ENCODE assay signal across 8 mouse cellular contexts in the genomic region with DNA sequence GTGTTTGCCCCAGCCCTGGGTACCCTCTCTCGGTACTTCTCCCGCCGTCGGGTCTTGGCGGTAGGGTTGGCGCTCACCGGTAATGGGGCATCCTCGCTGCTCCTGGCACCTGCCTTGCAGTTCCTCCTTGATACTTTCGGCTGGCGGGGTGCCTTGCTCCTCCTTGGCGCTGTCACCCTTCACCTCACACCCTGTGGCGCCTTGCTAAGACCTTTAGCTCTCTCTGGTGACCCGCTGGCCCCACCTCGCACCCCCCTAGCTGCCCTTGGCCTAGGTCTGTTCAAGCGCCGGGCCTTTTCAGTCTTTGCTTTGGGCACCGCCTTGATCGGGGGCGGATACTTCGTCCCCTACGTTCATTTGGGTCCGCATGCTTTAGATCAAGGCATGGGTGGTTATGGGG. TPM values are rescaled to one million over a fixed set of nuclear protein-coding genes. Genes with fewer than 3 reads are reported as not detected.
DNase-seq lines count a peak whose midpoint lies in the region; ATAC-seq lines count a peak whose summit lies in the region.
"Had no signal": no experiment of that assay in that cellular context is flagged by ENCODE, and none has a peak within 500 bp of the region (broad histone marks: within the 10 kb centered on the region; RNA-seq: fewer than 3 reads in every experiment).

No protein-coding gene starts in this region.

- 24% methylated on average over 22 of the region's 22 CpGs for WGBS in liver, embryonic 11.5 days
- WGBS in embryonic facial prominence, embryonic 11.5 days: 8% methylated on average over 22 of the region's 22 CpGs
- WGBS in kidney, embryonic 14.5 days: 11% methylated on average over 22 of the region's 22 CpGs
- 9% methylated on average over 22 of the region's 22 CpGs for WGBS in neural tube, embryonic 12.5 days

- H3K9ac ChIP-seq in liver, embryonic 11.5 days (ENCODE audit: low read depth, low read length): no peak overlapping the region
- no peak overlapping the region for H3K9ac ChIP-seq in embryonic facial prominence, embryonic 11.5 days (replicated peaks; ENCODE audit: low read length)
- H3K9ac ChIP-seq in kidney, embryonic 14.5 days (ENCODE audit: low read depth, low read length): no peak overlapping the region
- no peak overlapping the region for H3K9ac ChIP-seq in neural tube, embryonic 12.5 days

- no peak for ATAC-seq in liver, embryonic 11.5 days (replicated peaks; ENCODE audit: low FRiP score)
- ATAC-seq in embryonic facial prominence, embryonic 11.5 days (replicated peaks; ENCODE audit: insufficient number of reproducible peaks, low FRiP score, low TSS enrichment, low read depth): no peak
- no peak for ATAC-seq in kidney, embryonic 14.5 days (ENCODE audit: low FRiP score, low TSS enrichment)
- no peak for ATAC-seq in neural tube, embryonic 12.5 days (ENCODE audit: low FRiP score, low read depth)

- no peak overlapping the region for H3K4me3 ChIP-seq in liver, embryonic 11.5 days (ENCODE audit: low read depth, low read length)
- no peak overlapping the region for H3K4me3 ChIP-seq in embryonic facial prominence, embryonic 11.5 days (ENCODE audit: low read depth, low read length)
- peak overlapping the region; percentile 4; the same call in 1 of the 2 replicates for H3K4me3 ChIP-seq in kidney, embryonic 14.5 days (ENCODE audit: low read length)
- H3K4me3 ChIP-seq in neural tube, embryonic 12.5 days: no peak overlapping the region

- no peak overlapping the region for H3K27ac ChIP-seq in liver, embryonic 11.5 days (ENCODE audit: low read depth, low read length)
- no peak overlapping the region for H3K27ac ChIP-seq in embryonic facial prominence, embryonic 11.5 days (replicated peaks; ENCODE audit: low read depth, low read length)
- H3K27ac ChIP-seq in kidney, embryonic 14.5 days (ENCODE audit: low read depth, low read length): no peak overlapping the region
- H3K27ac ChIP-seq in neural tube, embryonic 12.5 days: no peak overlapping the region

- H3K36me3 ChIP-seq in liver, embryonic 11.5 days (ENCODE audit: control insufficient read depth, insufficient read depth, low read length): no peaks in the 10 kb centered on the region
- no peaks in the 10 kb centered on the region for H3K36me3 ChIP-seq in embryonic facial prominence, embryonic 11.5 days (replicated peaks; ENCODE audit: control insufficient read depth, insufficient read depth, low read depth, low read length)
- H3K36me3 ChIP-seq in kidney, embryonic 14.5 days (ENCODE audit: control insufficient read depth, insufficient read depth, low read length): no peaks in the 10 kb centered on the region
- peaks cover 15% of the 10 kb centered on the region for H3K36me3 ChIP-seq in neural tube, embryonic 12.5 days

- peaks cover 17% of the 10 kb centered on the region for H3K4me1 ChIP-seq in liver, embryonic 11.5 days (replicated peaks; ENCODE audit: control insufficient read depth, insufficient read depth, low read length)
- peaks cover 10% of the 10 kb centered on the region for H3K4me1 ChIP-seq in embryonic facial prominence, embryonic 11.5 days (ENCODE audit: control insufficient read depth, insufficient read depth, low read length)
- H3K4me1 ChIP-seq in kidney, embryonic 14.5 days (ENCODE audit: control insufficient read depth, insufficient read depth, low read length): peaks cover 25% of the 10 kb centered on the region; the same call in 1 of the 2 replicates
- peaks cover 44% of the 10 kb centered on the region for H3K4me1 ChIP-seq in neural tube, embryonic 12.5 days

- H3K4me2 ChIP-seq in liver, embryonic 11.5 days: peak overlapping the region; percentile 73; the same call in 1 of the 2 replicates
- H3K4me2 ChIP-seq in embryonic facial prominence, embryonic 11.5 days (ENCODE audit: low read depth, low read length): peak overlapping the region; percentile 59; the same call in 1 of the 2 replicates
- H3K4me2 ChIP-seq in kidney, embryonic 14.5 days (replicated peaks; ENCODE audit: low read depth, low read length): peak overlapping the region; percentile 57; the same call in 1 of the 2 replicates
- peak overlapping the region; percentile 54; the same call in 1 of the 2 replicates for H3K4me2 ChIP-seq in neural tube, embryonic 12.5 days (replicated peaks)

- no peak for DNase-seq in liver, embryonic 11.5 days (ENCODE audit: low spot score)
- DNase-seq in liver: no peak
- no peak for DNase-seq in embryonic facial prominence, embryonic 11.5 days (ENCODE audit: low spot score)
- no peak for DNase-seq in urinary bladder, postnatal 14 days (ENCODE audit: low spot score)
- DNase-seq in right cerebral cortex, postnatal 4 days: no peak
- DNase-seq: lung, embryonic 14.5 days had no signal

- H3K9me3 ChIP-seq in liver, embryonic 11.5 days (ENCODE audit: control insufficient read depth, low read length): no peaks in the 10 kb centered on the region
- H3K9me3 ChIP-seq in embryonic facial prominence, embryonic 11.5 days (replicated peaks; ENCODE audit: control insufficient read depth, low read length): no peaks in the 10 kb centered on the region
- no peaks in the 10 kb centered on the region for H3K9me3 ChIP-seq in kidney, embryonic 14.5 days (ENCODE audit: control insufficient read depth, low read length)
- no peaks in the 10 kb centered on the region for H3K9me3 ChIP-seq in neural tube, embryonic 12.5 days

- peaks cover 38% of the 10 kb centered on the region for H3K27me3 ChIP-seq in liver, embryonic 11.5 days (replicated peaks; ENCODE audit: control insufficient read depth, insufficient read depth, low read length)
- peaks cover 37% of the 10 kb centered on the region for H3K27me3 ChIP-seq in embryonic facial prominence, embryonic 11.5 days (ENCODE audit: control insufficient read depth, insufficient read depth, low read length)
- H3K27me3 ChIP-seq in kidney, embryonic 14.5 days (ENCODE audit: control insufficient read depth, insufficient read depth, low read length): peaks cover 40% of the 10 kb centered on the region
- H3K27me3 ChIP-seq in neural tube, embryonic 12.5 days (replicated peaks): peaks cover 63% of the 10 kb centered on the region

RNA-seq across cellular contexts. Expression of a gene that starts 2.7 kb away (rescaled TPM):
- polyA plus RNA-seq in liver, embryonic 11.5 days (2014; fragmentation: Nextera tagmentation; extraction: Ambion mirVana): 0.75 and 0.81 TPM in 2 replicates
- 0.81 TPM in 1 of 2 replicates, not detected in the other for polyA plus RNA-seq in embryonic facial prominence, embryonic 11.5 days (2014; fragmentation: Nextera tagmentation; extraction: Ambion mirVana)
- polyA plus RNA-seq in kidney, embryonic 14.5 days (2014; fragmentation: Nextera tagmentation; extraction: Ambion mirVana): 3.0 and 3.5 TPM in 2 replicates
- 1.7 and 3.3 TPM in 2 replicates for polyA plus RNA-seq in neural tube, embryonic 12.5 days (2016; fragmentation: Nextera tagmentation; extraction: Ambion mirVana)

RNA-seq across cellular contexts. Expression of a gene that starts 5.6 kb away (rescaled TPM):
- 9.1 and 10.1 TPM in 2 replicates for polyA plus RNA-seq in liver, embryonic 11.5 days (2014; fragmentation: Nextera tagmentation; extraction: Ambion mirVana)
- polyA plus RNA-seq in embryonic facial prominence, embryonic 11.5 days (2014; fragmentation: Nextera tagmentation; extraction: Ambion mirVana): 8.5 and 13.4 TPM in 2 replicates
- 8.4 and 14.2 TPM in 2 replicates for polyA plus RNA-seq in kidney, embryonic 14.5 days (2014; fragmentation: Nextera tagmentation; extraction: Ambion mirVana)
- 13.6 and 16.3 TPM in 2 replicates for polyA plus RNA-seq in neural tube, embryonic 12.5 days (2016; fragmentation: Nextera tagmentation; extraction: Ambion mirVana)

RNA-seq across cellular contexts. Expression of a gene that starts 14.3 kb away (rescaled TPM):
- polyA plus RNA-seq in liver, embryonic 11.5 days (2014; fragmentation: Nextera tagmentation; extraction: Ambion mirVana): 6.8 and 7.3 TPM in 2 replicates
- 6.7 and 6.9 TPM in 2 replicates for polyA plus RNA-seq in embryonic facial prominence, embryonic 11.5 days (2014; fragmentation: Nextera tagmentation; extraction: Ambion mirVana)
- 19.2 and 20.0 TPM in 2 replicates for polyA plus RNA-seq in kidney, embryonic 14.5 days (2014; fragmentation: Nextera tagmentation; extraction: Ambion mirVana)
- 6.9 TPM in 2 replicates for polyA plus RNA-seq in neural tube, embryonic 12.5 days (2016; fragmentation: Nextera tagmentation; extraction: Ambion mirVana)

RNA-seq across cellular contexts. Expression of a gene that starts 22.4 kb away (rescaled TPM):
- 138 and 140 TPM in 2 replicates for polyA plus RNA-seq in liver, embryonic 11.5 days (2014; fragmentation: Nextera tagmentation; extraction: Ambion mirVana)
- polyA plus RNA-seq in embryonic facial prominence, embryonic 11.5 days (2014; fragmentation: Nextera tagmentation; extraction: Ambion mirVana): 195 and 211 TPM in 2 replicates
- 180 and 243 TPM in 2 replicates for polyA plus RNA-seq in kidney, embryonic 14.5 days (2014; fragmentation: Nextera tagmentation; extraction: Ambion mirVana)
- 169 and 183 TPM in 2 replicates for polyA plus RNA-seq in neural tube, embryonic 12.5 days (2016; fragmentation: Nextera tagmentation; extraction: Ambion mirVana)

RNA-seq across cellular contexts. Expression of a gene that starts 24.3 kb away (rescaled TPM):
- polyA plus RNA-seq in liver, embryonic 11.5 days (2014; fragmentation: Nextera tagmentation; extraction: Ambion mirVana): 7.6 and 9.6 TPM in 2 replicates
- 7.5 and 9.1 TPM in 2 replicates for polyA plus RNA-seq in embryonic facial prominence, embryonic 11.5 days (2014; fragmentation: Nextera tagmentation; extraction: Ambion mirVana)
- polyA plus RNA-seq in kidney, embryonic 14.5 days (2014; fragmentation: Nextera tagmentation; extraction: Ambion mirVana): 7.8 and 10.5 TPM in 2 replicates
- 14.4 and 15.2 TPM in 2 replicates for polyA plus RNA-seq in neural tube, embryonic 12.5 days (2016; fragmentation: Nextera tagmentation; extraction: Ambion mirVana)
